Mouse (Mus musculus) cerebellum, adult 11 months (tissue): Measurements from ENCODE around the gene Parva.

Source experiments
- DNase-seq: peaks from one replicate; pipeline ENCODE4 v3.0.0; 2022

The Parva gene

DNA sequence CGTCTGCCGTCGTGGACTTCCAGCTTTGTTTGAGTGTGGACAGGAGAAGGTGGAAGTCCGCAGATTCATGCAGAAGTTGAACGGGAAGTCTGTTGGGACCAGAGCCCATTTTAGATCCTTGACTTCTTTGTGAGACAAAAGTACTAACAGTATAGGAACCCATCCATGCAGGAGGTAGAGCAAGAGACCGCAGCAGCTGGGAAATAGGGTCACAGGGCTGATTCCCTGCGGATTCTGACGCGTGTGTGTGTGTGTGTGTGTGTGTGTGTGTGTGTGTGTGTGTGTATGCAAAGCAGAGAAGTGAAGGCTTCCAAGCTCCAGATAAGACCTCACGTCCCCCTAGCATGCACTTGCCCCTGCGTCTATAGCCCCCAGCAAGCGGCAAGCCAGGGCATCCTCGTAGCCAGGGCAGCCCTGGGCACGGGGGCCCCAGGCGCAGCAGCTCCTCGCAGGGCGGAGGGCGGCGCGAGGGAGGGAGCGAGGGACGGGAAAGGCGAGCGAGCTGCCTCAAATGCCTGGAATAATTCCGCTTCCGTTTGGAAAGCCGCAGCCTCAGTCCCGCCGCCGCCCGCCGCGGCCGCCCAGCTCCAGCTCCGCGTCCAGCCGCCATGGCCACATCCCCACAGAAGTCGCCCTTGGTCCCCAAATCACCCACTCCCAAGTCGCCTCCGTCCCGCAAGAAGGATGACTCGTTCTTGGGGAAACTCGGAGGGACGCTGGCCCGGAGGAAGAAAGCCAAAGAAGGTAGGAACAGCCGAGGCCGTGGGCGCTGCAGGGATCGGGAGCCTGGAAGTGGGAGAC is at the start of gene Parva:
Gene Parva (plus strand): TSS at position 149 of the 801 bp plus-strand sequence.
- DNase-seq = peak; percentile 58

DNA sequence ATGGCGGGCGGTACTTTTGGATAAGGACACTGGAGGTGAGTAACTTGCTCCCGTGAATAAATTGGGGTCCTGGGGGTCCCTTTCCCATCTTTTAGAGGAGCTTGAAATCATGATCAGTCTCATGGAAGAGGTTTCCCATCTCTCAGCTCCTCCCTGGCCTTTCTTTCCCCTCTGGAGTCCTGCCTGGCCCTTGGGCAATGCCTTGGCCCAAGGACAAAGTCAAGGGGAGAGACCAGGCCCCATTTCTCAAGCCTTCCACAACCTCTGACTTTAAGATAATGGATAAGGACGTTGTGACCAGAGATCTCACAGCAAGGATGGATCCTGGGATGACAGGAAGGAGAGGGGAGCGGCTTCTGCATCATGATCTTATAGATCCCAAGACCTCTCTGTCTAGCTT is 49.2 kb upstream of the Parva start:
- DNase-seq = no peak

DNA sequence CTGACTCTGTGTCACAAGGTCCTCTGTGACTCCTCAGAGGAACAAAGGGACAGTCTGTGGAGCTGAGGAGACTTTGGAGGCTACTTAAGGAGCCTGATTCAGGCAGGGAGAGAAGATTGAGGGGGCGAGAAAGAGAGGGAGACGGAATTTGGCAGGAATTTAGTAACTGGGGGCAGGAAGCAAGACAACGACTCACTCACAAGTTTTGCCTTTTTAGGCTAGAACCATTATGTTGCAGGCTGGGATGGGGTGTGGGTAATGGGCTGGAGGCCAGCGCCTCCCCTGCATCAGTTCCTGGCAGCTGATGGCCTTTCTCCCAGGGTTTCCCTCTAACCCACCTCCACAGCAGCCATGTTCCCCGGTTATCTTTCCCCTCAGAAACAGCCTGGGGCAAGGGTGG is 48.8 kb upstream of the Parva start:
- no peak for DNase-seq

DNA sequence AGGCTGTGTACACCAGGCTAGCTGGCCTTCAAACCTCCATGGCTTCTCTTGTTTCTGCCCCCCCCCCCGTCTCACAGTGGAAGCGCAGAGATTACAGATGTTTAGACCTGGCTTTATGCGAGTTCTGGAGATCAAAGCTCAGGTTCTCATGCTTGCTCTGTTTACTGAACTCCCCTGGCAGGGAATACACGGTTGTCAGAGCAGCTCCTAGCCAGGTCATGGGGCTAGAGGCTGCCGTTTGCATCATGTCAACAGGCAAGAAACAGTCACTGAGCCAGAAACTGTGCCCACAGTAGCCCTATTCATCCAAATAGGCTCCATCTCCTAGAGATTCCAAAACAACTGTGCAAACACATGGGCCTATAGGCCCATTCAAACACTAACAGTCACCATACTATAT is 40.8 kb upstream of the Parva start:
- DNase-seq = no peak

GRCm38 (mm10) chr7:112387876-112388275 is 39.4 kb upstream of the Parva start:
- no peak for DNase-seq

DNA sequence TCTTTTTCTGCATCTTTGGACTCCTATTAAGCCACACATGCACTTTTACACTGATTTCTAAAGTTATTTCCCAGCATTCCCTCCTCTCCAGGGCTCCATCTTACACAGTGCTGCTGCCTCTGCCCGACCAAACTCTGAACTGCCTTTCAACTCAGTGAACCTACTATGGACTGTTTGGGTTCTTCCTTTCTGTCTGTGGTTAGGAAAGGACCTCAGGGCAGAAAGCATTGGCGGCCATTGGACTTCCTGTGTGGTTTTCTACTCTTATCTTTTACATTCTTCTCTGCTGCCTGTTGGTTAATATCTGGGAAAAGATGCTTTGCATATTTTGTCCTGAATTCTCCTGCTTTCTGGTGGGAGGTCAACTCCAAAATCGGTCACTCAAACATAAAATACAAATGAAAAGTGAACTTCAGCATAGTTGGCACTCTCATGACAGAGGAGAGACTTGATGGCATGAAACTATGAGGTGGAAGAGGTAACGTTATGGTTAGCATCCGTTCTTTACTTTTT is 38.9 kb upstream of the Parva start:
- DNase-seq = no peak

DNA sequence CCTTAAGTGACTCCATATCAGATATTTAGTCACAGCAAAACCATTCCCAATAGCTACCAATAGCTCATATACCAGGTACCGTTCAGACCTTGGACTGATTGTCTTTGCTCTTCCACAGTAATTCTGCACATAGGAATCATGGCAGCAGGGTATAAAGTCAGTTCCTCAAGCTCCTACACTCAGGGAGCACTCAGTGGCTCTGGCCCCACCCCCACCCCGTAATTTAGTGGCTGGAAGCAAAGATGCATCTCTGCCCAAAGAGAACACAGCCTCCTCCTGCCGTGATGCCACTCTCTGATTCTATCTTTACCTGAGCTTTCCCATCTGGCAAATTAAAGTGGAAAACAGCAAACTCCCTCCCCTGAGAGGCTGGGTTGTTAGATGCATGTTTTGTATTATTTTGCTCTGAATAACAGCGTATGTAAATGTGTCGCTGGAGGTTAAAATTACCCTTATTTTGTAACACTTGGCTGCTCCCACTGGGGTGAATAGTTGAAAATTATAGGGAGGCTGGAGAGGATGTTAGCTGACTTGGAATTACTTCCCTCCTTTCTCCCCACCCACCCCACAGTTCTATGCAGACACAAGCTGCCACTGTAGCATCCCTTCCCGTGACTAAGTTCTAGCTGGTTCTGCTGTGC is 37.6 kb upstream of the Parva start:
- no peak for DNase-seq

DNA sequence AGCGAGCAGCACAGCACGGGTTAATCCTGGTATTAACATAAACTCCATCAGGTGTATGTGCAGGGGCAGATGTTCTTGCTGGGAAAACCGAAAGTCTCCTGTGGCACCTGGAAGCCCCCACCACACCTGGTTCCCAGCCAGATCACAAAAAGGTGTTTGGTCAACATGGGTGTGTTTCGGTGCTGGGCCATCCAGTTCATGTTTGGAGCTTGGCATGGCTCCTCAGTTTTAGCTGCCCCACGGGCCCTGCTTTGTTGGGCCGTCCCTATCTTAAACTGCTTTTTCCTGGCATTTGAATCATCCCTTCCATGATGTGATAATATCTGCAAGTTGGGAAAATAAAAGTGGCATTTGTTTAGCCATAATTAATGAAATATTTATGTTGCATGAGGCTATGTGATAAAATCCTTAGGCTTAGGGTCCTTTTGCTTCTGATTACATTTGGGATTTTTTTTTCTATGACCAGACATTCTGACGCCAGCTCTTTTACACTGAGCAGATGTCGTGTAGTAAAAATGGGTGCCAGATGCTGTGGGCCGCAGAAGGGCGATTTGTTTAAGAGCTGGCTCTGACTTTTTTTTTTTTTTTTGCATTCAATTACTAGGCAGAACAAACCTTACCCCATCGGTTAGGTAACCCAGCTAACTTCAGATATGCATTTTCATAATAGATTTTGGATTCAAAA is 36.9 kb upstream of the Parva start:
- no peak for DNase-seq

DNA sequence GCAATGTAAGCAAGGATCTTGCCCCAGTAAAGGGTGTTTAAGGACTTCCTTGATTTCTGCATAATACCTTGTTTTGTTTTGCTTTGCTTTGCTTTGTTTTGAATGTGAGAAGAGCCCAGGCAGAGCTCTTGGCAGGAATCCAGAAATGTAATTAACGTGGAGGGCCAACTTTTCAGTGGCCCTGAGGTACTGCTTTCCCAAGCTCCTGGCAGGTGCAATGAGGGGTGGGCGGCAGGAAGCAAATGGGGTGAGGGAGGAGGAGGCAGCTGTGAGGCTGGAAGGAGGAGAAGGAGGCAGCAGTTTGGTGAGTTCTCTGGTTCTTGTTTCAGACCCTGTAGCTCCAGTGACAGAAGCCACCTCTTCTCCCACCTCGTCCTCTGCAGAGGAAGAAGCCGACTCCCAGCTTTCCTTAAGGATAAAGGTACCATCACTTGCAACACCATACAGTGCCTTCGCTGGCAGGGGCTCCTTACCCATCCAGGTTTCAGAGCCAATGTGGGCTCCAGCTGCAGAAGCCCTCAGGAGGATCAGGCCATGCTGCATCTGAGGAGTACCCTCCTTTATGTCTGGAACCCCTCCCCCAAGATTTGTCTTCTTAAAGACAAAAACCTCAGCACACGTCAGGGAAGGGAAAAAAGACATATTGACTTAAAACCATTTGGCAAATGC is 36.2 kb upstream of the Parva start:
- no peak for DNase-seq

GRCm38 (mm10) chr7:112397786-112398185 is 29.5 kb upstream of the Parva start:
- DNase-seq = no peak

GRCm38 (mm10) chr7:112399425-112400170 is 27.7 kb upstream of the Parva start:
- no peak for DNase-seq

DNA sequence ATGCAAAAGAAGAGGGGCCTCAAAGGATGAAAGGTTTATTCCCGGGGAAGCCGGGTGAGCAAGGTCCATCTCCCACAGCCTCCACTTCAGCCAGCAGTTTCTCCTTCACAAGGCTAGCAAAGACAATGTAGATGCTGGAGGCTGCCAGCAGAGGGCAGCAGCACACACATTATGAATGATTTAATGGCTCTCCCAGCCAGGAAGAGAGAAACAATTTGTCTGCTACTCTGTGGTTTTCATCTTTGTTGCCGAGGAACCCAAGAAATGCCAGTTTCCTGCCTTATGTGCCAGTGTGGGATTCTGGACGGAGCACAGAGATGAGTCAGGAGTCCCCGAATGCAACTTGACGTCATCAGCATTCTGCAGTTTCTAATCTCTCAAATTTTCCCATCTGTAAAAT is 27.1 kb upstream of the Parva start:
- peak; percentile 73 for DNase-seq

DNA sequence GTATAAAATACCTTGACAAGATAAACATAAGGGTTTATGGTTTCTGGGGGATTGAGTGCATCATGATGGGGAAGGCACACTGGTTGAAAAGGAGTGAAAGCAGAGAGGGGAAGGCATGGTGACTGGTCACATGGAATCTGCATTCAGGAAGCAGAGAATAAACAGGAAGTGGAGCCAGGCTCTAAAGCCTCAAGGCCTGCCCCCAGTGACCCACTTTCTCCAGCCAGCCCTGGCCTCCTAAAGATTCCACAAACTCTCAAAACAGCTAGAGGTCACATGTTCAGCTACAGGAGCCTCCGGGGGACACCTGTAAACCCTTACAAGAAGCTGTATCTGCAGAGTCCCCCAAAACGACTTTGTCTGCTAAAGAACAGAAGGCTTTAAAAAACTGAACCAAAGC is 22.2 kb upstream of the Parva start:
- DNase-seq = no peak

GRCm38 (mm10) chr7:112405578-112405977 is 21.7 kb upstream of the Parva start:
- no peak for DNase-seq

DNA sequence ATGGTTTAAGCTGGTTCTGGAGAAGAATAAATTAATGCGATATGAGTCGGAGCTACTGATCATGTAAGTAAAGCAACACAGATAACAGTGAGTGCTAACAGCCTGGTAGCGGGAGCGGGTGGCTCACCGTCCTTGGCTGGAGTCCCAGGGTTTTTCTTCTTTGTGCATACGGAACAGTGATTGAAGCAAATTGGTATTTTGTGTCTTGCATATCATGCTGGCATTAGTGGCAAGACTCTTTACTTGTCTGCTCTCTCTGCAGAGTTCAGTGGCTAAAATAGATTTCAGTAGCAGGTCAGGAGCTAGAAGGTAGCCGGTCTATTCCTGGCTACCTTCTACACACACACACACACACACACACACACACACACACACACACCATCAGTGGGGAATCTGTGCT is 19.7 kb upstream of the Parva start:
- no peak for DNase-seq

DNA sequence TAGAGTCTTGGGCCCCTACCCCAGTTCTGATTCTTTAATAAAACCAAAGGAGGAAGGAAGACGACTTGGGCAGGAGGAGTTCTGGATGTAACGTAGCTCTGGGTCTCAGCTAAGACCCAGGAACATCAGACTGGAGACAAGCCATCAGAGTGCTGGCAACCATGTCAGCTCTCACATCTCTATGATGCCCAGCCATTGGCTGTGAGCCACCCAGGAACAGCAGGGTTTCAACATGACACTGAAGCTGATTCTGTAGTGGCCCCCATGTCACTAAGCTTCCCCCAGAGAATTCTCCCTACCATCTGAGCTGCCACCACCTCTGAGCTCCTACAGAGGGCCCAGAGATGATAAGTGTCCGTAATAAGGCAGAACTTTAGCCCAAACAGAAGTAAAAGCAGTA is 17.3 kb upstream of the Parva start:
- no peak for DNase-seq

- DNase-seq = no peak
These were observed 14.0 kb upstream of the Parva start for GRCm38 (mm10) chr7:112413286-112413685.

GRCm38 (mm10) chr7:112416058-112416526 is 11.2 kb upstream of the Parva start:
- DNase-seq = no peak

DNA sequence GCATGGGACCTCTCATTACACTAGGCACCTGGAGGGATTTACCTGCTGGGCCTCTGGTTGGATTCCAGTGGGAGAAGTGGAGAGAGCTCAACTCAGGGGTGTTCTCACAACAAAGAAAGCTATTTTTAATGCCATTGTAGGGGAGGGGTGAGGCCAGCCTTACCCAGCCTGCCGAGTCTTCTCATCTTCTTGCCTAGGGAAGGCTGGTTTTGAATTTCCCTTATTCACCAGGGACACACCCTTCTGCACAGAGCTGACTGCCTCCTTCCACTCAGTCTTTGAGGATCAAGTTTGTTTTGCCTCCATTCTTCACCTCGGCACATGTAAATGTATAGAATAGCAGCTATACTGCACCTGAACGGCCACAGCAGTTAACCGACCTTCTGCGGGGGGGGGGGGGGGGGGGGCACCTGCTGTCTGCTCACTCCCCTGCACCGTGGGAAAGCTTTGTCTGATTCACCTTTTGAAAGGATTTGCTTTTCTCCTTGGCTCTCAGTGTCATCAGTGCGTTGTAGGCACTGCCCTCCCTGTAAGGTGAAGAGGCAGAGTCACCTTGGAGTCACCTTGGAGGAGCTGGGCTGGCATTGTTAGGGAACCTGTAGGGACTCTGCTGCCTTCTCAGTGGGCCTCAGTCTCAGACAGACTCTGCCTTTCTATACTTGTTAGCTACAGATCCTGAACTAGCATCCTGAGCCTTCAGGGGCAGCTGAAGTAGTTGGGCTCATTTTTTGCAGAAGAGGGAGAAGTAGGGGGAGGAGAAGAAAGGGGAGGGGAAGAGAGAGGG is 10.4 kb upstream of the Parva start:
- no peak for DNase-seq

- DNase-seq = no peak
These were observed 9.7 kb upstream of the Parva start for GRCm38 (mm10) chr7:112417598-112417997.

DNA sequence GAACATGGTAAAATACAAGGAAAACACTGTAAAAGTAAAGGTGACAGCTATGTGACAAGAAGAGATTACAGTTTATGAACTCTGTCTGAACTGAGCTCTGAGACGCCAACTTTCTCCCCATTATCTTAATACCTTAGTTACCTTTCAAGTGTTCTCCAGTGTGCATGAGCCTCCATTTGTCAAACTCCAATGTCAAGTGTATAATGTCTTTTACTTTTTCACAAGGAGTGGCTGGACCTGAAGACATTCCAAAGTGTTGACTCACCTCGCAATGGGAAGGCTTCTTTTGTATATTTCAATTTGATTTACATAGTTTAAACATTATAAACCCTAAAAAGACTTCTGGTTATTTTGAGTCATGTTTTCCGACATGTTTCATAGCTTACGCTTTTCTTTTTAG is 3.9 kb upstream of the Parva start:
- DNase-seq = no peak

- DNase-seq = no peak
These were observed 494 bp upstream of the Parva start for GRCm38 (mm10) chr7:112426811-112427210.
